Mouse (Mus musculus) bone marrow macrophage, adult 2 months (primary cell): ENCODE results near the gene Mtm1.

Experiments used
- CTCF ChIP-seq: IDR thresholded peaks from 2 replicates; pipeline ENCODE4 v1.5.1; 2012; ENCODE audit warnings: low read depth, mild to moderate bottlenecking, low read length, moderate library complexity
- POLR2A ChIP-seq: IDR thresholded peaks from 2 replicates; pipeline ENCODE4 v1.6.1; 2012; ENCODE audit warnings: mild to moderate bottlenecking, low read depth, low read length, borderline replicate concordance

DNA sequence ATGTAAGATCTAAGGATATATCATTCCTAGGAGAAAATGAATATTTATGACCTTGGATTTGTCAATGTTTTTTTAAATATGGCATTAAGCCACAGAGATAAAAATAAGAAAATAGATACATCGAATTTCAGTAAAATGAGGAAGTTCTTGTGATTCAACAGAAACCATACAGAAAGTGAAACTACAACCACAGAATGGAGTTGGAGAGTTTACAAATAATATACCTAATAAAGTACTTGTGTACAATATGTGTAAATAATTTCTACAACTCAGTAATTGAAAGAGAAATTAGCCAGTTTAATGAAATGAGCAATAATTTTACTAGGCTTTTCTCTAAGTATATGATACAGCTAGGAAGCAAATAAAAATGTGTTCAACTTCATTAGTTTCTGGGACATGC lies 4.0 kb upstream of the Mtm1 start:
- TF ChIP-seq POLR2A (no peak), CTCF (no peak)
